Mouse (Mus musculus) midbrain, embryonic 15.5 days (tissue): Measurements from ENCODE around the gene Bmp8b. TPM values are rescaled to one million over a fixed set of nuclear protein-coding genes. Genes with fewer than 3 reads are reported as not detected.

Experiments used
- ATAC-seq: fragments of 200-750 bp; cut with Nextera tagmentation; replicated peaks from 2 replicates; pipeline ENCODE4 v1.8.0; 2017; ENCODE audit warnings: moderate TSS enrichment
- H3K27ac ChIP-seq: fragments of 300-500 bp; sonication (generic); 2 replicates; pipeline ENCODE4 v1.5.1; 2015; ENCODE audit warnings: mild to moderate bottlenecking, inconsistent platforms
- H3K27me3 ChIP-seq: fragments of 300-500 bp; sonication (generic); replicated peaks from 2 replicates; pipeline ENCODE4 v1.6.1; 2015; ENCODE audit warnings: inconsistent platforms
- H3K36me3 ChIP-seq: fragments of 300-500 bp; sonication (generic); replicated peaks from 2 replicates; pipeline ENCODE4 v1.6.1; 2015; ENCODE audit warnings: inconsistent platforms
- H3K4me1 ChIP-seq: fragments of 300-500 bp; sonication (generic); 2 replicates; pipeline ENCODE4 v1.6.1; 2015; ENCODE audit warnings: inconsistent platforms
- H3K4me2 ChIP-seq: fragments of 300-500 bp; sonication (generic); 2 replicates; pipeline ENCODE4 v1.6.1; 2015; ENCODE audit warnings: inconsistent platforms, mild to moderate bottlenecking, moderate library complexity
- H3K4me3 ChIP-seq: fragments of 300-500 bp; sonication (generic); 2 replicates; pipeline ENCODE4 v1.5.1; 2015; ENCODE audit warnings: mild to moderate bottlenecking, inconsistent platforms
- H3K9ac ChIP-seq: fragments of 300-500 bp; sonication (generic); 2 replicates; pipeline ENCODE4 v1.6.1; 2015; ENCODE audit warnings: mild to moderate bottlenecking, inconsistent platforms
- H3K9me3 ChIP-seq: fragments of 300-500 bp; sonication (generic); 2 replicates; pipeline ENCODE4 v1.6.1; 2016; ENCODE audit warnings: inconsistent platforms
- WGBS: fragments of 180-500 bp; shearing (Covaris S2); methylation state at CpG from one replicate; pipeline ENCODE4 v1.1.7; 2015; ENCODE audit warnings: mixed read lengths; 5-methylcytosine and 5-hydroxymethylcytosine counted together
- polyA plus RNA-seq: library from polyadenylated mRNA; unstranded; fragments of >200 nt; fragmentation: Nextera tagmentation; extraction: Ambion mirVana; gene quantifications from 2 replicates; pipeline ENCODE4 v1.2.1, GENCODE M21; 2015

The Bmp8b gene
- 0.36 and 0.56 TPM in 2 replicates for polyA plus RNA-seq

DNA sequence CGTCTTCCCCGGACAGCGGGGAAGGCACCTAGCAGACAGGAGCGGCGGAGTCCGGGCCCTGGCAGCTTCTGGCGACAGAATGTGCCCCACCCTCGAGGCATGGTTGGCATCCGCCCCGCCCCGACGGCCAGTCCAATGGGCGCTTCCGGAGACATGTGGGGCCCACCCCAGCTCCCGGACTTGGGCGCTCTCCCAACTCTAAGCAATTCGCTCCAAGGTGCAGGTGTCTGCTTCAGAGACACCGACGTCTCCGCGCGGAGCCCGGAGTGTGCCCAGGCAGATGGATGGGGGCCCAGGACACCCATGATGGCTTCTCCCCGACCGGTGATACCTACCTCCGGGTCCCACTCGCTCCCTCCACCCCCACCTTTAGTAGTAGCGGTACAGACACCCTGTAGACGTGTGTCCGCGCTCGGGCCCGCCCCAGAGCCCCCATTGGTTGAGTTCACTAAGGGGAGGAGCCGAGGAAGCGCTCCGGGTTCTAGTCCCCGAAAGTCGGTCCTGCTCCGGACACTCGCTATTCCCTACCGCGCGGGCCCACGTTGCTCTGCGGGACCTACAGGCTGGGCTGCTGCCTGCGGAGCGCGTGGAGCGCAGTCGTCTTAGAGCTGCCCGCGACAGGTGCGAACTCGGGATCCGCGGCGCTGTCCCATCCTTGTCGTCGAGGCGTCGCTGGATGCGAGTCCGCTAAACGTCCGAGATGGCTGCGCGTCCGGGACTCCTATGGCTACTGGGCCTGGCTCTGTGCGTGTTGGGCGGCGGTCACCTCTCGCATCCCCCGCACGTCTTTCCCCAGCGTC, at the start of gene Bmp8b:
TSS of gene Bmp8b (plus strand) at position 515 of the 800 bp plus-strand sequence.
- Histone ChIP-seq H3K4me2 (peak within 1 kb of the TSS; percentile 47), H3K4me3 (peak within 1 kb of the TSS; percentile 28), H3K4me1 (peaks cover 12% of the 10 kb centered on the region), H3K9ac (no peak within 1 kb of the TSS), H3K36me3 (no peaks in the 10 kb centered on the region), H3K9me3 (no peaks in the 10 kb centered on the region), H3K27ac (no peak within 1 kb of the TSS), H3K27me3 (peaks cover 23% of the 10 kb centered on the region)
- WGBS: 5% methylated on average over 75 of the region's 75 CpGs
- ATAC-seq: peak; percentile 63

DNA sequence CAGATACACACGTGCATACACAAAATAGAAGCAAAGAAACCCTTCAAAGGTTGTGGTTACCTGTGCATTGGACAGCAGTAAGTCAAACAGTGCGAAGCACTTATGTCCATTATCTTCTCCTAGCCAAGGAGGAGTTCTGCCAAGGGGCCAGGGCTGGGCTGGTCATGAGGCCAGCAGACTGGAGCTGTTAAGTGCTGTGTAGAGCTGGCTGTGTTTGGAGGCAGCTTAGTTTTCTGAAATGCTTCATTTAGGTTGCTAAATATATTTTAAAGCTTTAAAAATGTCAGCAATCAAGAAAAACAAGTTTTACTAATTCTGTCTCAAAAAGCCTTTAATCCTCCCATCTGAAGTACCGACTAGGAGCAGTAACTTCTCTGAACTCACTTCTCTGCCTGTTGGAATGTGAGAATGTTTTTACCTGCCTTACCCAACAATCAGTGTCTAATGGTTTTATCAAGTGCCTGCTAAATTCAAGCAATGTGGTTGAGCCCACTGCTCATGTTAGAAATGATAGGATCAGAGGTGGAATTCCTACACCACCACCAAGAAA, 48.3 kb upstream of the Bmp8b start:
- H3K36me3 ChIP-seq: peaks cover 34% of the 10 kb centered on the region
- no peak overlapping the region for H3K4me3 ChIP-seq
- H3K9me3 ChIP-seq: no peaks in the 10 kb centered on the region
- H3K27ac ChIP-seq: no peak overlapping the region
- H3K9ac ChIP-seq: no peak overlapping the region
- ATAC-seq: no peak
- 95% methylated on average over 3 of the region's 3 CpGs for WGBS
- H3K4me1 ChIP-seq: peaks cover 12% of the 10 kb centered on the region
- H3K4me2 ChIP-seq: no peak overlapping the region
- H3K27me3 ChIP-seq: no peaks in the 10 kb centered on the region

DNA sequence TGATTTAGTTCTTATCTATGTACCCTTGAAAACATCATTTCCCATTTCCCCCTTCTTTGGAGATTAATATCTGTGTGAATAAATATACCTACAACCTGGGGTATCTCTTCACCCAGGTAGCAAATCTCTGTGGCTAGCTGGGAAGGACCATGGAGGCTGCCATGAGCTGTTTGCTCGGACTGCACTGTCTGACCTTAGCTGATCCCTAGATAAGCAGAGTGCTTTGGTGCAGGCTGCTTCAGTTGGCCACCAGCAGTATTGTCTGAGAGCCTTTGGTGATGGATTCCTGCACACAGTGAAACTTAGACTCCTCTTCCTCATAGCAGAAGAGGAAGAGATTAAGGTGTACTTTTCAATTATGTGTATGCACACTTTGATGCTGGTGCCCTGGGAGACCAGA, 47.0 kb upstream of the Bmp8b start:
- WGBS: 91% methylated on average over 1 of the region's 1 CpGs
- Histone ChIP-seq H3K27ac (no peak overlapping the region; the same call in 1 of the 2 replicates), H3K27me3 (no peaks in the 10 kb centered on the region), H3K9ac (no peak overlapping the region), H3K4me3 (no peak overlapping the region), H3K4me1 (peaks cover 8% of the 10 kb centered on the region), H3K9me3 (no peaks in the 10 kb centered on the region), H3K36me3 (peaks cover 34% of the 10 kb centered on the region), H3K4me2 (no peak overlapping the region)
- ATAC-seq: no peak

DNA sequence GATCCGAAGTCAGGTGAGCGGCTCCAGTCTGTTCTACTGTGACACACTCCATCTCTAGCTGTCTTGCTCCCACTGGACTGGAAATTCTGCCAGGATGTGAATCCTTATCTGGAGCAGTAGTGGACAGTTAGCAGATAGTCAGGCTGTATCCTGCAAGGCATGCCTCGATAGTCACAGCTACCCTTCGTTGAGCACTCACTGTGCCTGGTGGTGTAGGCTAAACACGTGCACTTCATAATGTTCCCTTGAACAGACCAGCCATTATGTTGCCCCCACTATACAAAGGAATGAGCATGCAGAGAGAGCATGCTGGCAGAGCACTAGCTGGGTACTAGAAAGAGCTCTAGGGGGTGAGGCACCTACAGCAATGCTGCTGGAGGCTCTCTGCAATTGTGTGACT, 43.2 kb upstream of the Bmp8b start:
- no peak overlapping the region for H3K9ac ChIP-seq
- WGBS: 64% methylated on average over 5 of the region's 5 CpGs
- no peak overlapping the region for H3K4me2 ChIP-seq
- peaks cover 6% of the 10 kb centered on the region; the same call in 1 of the 2 replicates for H3K36me3 ChIP-seq
- no peak overlapping the region for H3K27ac ChIP-seq
- H3K4me1 ChIP-seq: no peaks in the 10 kb centered on the region
- no peaks in the 10 kb centered on the region for H3K9me3 ChIP-seq
- peak; percentile 19; the same call in 1 of the 2 replicates for ATAC-seq
- no peak overlapping the region for H3K4me3 ChIP-seq
- no peaks in the 10 kb centered on the region for H3K27me3 ChIP-seq

DNA sequence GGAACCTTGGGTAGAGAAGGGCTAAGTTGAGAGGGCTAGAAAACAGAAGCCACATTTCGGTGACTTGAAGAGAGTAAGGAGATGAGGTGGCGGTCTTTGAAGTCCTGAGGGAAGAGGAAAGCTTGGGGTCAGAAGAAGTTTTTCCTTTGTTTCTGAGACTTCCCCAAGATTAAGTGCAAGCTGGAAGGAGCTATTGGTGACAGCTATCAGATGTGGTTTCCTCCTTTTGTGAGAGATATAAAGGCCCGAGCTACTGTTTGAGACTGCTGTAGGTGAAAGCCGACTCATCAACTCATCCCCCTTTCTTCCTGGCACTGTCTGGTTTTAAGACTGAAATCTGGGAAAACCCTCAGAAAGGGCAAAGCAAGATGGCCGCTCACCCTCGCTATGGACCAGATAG, 36.3 kb upstream of the Bmp8b start:
- Histone ChIP-seq H3K9me3 (no peaks in the 10 kb centered on the region), H3K9ac (no peak overlapping the region), H3K4me2 (no peak overlapping the region), H3K27ac (no peak overlapping the region), H3K36me3 (no peaks in the 10 kb centered on the region), H3K4me1 (peaks cover 4% of the 10 kb centered on the region; the same call in 1 of the 2 replicates), H3K4me3 (no peak overlapping the region), H3K27me3 (no peaks in the 10 kb centered on the region)
- no peak for ATAC-seq
- 80% methylated on average over 6 of the region's 6 CpGs for WGBS

DNA sequence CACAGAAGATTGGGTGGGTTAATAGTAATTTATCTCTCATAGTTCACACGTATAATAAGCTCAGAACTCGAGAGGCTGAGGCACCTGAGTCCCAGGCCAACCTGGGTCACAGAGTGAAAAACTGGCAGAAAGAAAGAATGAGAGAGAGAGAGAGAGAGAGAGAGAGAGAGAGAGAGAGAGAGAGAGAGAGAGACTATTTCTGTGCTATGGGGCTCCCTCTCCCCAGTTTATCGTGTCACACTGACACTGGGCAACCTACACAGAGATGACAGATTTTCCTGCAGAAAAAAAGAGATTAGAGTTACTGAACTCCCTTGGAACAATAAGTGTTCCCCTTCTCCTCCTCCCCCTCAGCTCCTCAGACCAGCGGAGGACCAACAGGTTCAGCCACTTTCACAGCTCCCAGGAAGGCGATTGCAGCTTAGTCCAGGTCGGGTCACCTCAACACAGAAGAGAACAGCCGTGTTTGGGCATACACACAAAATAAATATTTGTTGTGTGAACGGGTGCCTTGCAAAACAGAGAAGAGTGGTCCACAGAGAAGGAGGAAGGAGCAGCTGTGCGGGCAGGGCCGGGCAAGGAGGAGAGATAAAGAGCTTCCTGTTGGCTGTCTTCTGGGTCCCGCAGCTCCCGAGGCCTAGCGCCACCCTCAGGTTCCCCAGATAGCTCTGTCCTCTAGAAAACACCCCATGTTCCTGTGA, 33.5 kb upstream of the Bmp8b start:
- ATAC-seq: 0 out of 2 replicates have a peak, but pooled peaks have one; percentile 11
- WGBS: 10% methylated on average over 13 of the region's 13 CpGs
- H3K4me1 ChIP-seq: peaks cover 4% of the 10 kb centered on the region; the same call in 1 of the 2 replicates
- no peaks in the 10 kb centered on the region for H3K27me3 ChIP-seq
- no peak overlapping the region for H3K4me3 ChIP-seq
- no peak overlapping the region for H3K9ac ChIP-seq
- H3K27ac ChIP-seq: no peak overlapping the region
- no peaks in the 10 kb centered on the region for H3K36me3 ChIP-seq
- 0 out of 2 replicates have a peak overlapping the region, but pooled peaks have one; percentile 2 for H3K4me2 ChIP-seq
- no peaks in the 10 kb centered on the region for H3K9me3 ChIP-seq

DNA sequence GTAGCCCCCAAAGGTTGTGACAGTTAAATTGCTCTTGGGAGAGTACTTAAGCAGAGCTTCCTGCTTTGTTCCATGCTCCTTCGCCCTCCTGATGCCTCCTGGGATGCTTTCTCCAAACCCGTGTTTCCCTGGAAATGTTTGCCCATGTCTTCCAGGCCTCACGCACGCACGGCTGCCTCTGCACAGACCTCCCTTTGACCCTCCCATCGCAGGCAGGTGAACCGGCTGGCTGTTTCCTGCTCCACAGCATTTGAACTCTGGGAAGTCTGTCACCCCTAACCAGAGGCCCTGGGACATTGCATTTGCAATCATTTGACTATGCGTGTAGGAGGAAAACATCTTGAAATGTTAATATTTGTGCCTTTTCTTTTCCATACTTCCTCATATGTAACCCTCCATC, 28.0 kb upstream of the Bmp8b start:
- no peaks in the 10 kb centered on the region for H3K4me1 ChIP-seq
- H3K27ac ChIP-seq: no peak overlapping the region
- H3K4me3 ChIP-seq: no peak overlapping the region
- H3K9ac ChIP-seq: no peak overlapping the region
- no peaks in the 10 kb centered on the region for H3K36me3 ChIP-seq
- 59% methylated on average over 8 of the region's 8 CpGs for WGBS
- ATAC-seq: no peak
- no peaks in the 10 kb centered on the region for H3K9me3 ChIP-seq
- no peak overlapping the region for H3K4me2 ChIP-seq
- no peaks in the 10 kb centered on the region for H3K27me3 ChIP-seq

DNA sequence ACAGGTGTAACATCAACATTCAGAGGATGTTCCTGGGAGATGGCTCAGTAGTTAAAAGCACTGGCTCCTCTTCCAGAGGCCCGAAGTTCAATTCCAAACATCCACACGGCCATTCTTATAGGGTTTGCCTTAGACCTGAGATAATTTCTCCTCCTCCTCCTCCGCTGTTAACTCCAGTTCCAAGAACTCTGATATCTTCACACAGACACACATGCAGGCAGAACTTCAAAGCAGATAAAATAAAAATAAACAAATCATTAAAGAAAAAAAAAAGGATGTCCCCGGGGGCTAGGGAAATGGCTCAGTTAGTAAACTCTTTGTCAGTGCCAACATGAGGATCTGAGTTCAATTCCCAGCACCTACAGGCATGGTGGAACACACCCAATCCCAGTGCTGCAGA, 26.7 kb upstream of the Bmp8b start:
- no peak overlapping the region for H3K9ac ChIP-seq
- H3K4me2 ChIP-seq: no peak overlapping the region
- no peak overlapping the region for H3K4me3 ChIP-seq
- H3K27ac ChIP-seq: no peak overlapping the region
- no peaks in the 10 kb centered on the region for H3K4me1 ChIP-seq
- H3K9me3 ChIP-seq: no peaks in the 10 kb centered on the region
- ATAC-seq: no peak
- no peaks in the 10 kb centered on the region for H3K36me3 ChIP-seq
- no peaks in the 10 kb centered on the region for H3K27me3 ChIP-seq
- 79% methylated on average over 4 of the region's 4 CpGs for WGBS

DNA sequence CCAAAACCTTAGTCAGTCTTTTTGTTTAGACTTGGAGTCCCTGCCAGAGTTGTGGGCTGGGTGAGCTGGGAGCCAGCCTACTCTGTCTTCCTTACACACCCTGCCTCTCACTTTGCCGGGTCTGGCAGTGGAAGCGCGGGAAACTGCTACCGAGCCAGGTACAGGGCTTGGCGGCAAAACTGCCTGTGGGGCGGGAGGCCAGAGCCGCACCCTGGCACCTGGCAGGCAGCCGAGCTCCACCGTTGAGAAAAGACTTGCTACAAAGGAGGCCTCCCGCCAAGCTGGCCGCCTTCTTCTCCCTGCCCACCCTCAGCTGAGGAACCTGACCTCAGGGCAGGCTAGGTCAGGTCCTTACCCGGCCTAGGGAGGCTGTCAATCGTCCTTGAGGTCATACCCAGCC, 24.2 kb upstream of the Bmp8b start:
- Histone ChIP-seq H3K9me3 (no peaks in the 10 kb centered on the region), H3K4me1 (no peaks in the 10 kb centered on the region), H3K9ac (no peak overlapping the region), H3K27me3 (no peaks in the 10 kb centered on the region), H3K4me3 (no peak overlapping the region), H3K27ac (no peak overlapping the region), H3K4me2 (no peak overlapping the region), H3K36me3 (no peaks in the 10 kb centered on the region)
- 47% methylated on average over 13 of the region's 13 CpGs for WGBS
- ATAC-seq: no peak

DNA sequence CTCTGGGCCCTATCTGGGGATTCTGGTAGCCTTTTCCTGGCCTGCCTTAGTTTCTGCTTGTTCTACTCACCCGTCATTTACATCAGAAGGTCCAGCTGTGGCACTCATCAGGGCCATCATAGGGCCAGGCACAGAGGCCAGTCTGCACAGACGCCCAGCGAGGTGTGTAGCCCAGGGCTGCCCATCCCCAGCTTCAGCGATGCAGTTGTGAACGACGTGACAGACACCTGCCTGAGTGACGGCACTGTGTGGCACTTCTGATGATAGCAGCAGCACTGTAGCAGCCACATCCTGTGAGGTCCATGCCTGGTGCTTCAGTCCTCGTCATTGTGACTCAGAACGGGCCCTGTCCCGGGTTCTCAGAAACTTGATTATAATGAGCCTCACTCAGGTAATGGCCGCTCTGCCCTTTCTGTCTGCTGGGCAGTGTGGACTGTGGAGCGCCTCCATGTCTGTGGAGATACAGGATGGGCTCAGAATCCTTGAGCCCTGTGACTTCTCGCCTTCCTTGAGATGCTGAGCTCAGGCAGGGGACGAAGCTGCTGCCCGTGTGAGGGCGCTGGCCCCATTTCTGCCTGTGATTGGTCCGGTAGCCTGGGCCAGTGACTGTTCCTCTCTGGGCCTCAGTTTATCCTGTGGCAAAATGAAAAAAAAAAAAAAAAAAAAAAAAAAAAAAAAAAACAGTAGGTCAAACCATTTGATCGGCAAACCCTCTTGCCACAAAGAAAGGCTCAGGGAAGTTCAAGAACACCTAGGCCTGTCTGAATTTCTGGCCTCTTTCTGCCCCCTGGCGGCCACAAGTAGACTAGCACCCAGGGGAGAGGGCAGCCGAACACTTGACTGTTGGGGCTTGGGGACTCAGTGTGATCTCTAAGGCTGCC, 22.4 kb upstream of the Bmp8b start:
- peak; percentile 56 for ATAC-seq
- Histone ChIP-seq H3K9ac (no peak overlapping the region), H3K27me3 (no peaks in the 10 kb centered on the region), H3K4me1 (no peaks in the 10 kb centered on the region), H3K27ac (no peak overlapping the region), H3K4me2 (no peak overlapping the region), H3K9me3 (no peaks in the 10 kb centered on the region), H3K36me3 (no peaks in the 10 kb centered on the region), H3K4me3 (no peak overlapping the region)
- WGBS: 65% methylated on average over 20 of the region's 20 CpGs

DNA sequence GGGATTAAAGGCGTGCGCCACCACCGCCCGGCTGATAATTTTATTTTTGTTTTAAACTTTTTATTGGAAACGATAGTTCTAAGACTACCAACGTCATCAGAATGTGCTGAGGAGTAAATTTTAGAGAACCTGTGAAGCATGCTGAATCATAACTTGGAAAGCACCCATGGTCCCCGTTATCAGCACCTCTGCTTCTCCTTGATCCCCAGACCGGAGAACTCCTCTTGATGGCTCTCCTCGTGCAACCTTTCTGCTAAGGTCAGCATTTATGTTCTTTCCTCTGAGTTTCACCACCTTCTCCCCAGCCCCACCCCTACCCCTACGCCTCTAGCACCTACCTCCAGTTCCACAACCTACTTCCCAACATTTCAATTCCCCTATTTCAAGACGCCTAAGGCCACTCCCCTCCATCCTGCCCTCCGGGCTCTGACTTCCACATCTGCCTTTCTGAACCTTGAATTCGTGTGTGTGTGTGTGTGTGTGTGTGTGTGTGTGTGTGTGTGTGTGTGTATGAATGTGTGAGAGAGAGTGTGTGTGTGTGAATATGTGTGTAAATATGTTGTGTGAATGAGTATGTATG, 21.6 kb upstream of the Bmp8b start:
- ATAC-seq: no peak
- WGBS: 69% methylated on average over 13 of the region's 13 CpGs

More for the DNA sequence above, 21.6 kb upstream of the Bmp8b start:
- no peak overlapping the region for H3K4me2 ChIP-seq
- H3K36me3 ChIP-seq: no peaks in the 10 kb centered on the region
- H3K4me1 ChIP-seq: no peaks in the 10 kb centered on the region
- H3K27me3 ChIP-seq: no peaks in the 10 kb centered on the region
- H3K9me3 ChIP-seq: no peaks in the 10 kb centered on the region
- H3K27ac ChIP-seq: no peak overlapping the region
- no peak overlapping the region for H3K9ac ChIP-seq
- no peak overlapping the region for H3K4me3 ChIP-seq
